Mouse (Mus musculus): Measurements from ENCODE around the gene Ipo9.

Gene Ipo9

GRCm38 (mm10) chr1:135368245-135368644 lies 62.1 kb downstream of the Ipo9 start:
- CTCF ChIA-PET = no interaction called here

- CTCF ChIA-PET = no interaction called here
Observed at GRCm38 (mm10) chr1:135367595-135367994, 62.7 kb downstream of the Ipo9 start.

GRCm38 (mm10) chr1:135367005-135367404 lies 63.3 kb downstream of the Ipo9 start:
- CTCF ChIA-PET = no interaction called here

- CTCF ChIA-PET = no interaction called here
Observed at GRCm38 (mm10) chr1:135366380-135366779, 63.9 kb downstream of the Ipo9 start.

- CTCF ChIA-PET = no interaction called here
Observed at GRCm38 (mm10) chr1:135363446-135363845, 66.9 kb downstream of the Ipo9 start.

- CTCF ChIA-PET = no interaction called here
Observed at GRCm38 (mm10) chr1:135362115-135362514, 68.2 kb downstream of the Ipo9 start.

DNA sequence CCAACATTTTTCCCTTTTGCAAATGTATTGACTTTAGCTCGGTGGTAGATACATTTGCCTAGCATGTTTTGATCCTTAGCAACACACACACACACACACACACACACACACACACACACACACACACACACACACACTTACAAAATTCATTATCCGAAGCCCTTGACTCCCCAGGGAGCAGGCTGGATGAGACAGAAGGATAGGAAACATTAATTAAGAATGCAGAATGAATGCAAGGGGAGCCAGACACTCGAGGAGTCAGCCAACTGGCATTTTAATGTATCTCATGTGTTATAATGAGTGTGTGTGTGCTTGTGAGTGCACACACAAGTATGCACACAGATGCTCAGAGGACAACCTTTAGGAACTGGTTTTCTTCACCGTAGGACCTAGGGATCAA lies 68.8 kb downstream of the Ipo9 start:
- CTCF ChIA-PET = no interaction called here

DNA sequence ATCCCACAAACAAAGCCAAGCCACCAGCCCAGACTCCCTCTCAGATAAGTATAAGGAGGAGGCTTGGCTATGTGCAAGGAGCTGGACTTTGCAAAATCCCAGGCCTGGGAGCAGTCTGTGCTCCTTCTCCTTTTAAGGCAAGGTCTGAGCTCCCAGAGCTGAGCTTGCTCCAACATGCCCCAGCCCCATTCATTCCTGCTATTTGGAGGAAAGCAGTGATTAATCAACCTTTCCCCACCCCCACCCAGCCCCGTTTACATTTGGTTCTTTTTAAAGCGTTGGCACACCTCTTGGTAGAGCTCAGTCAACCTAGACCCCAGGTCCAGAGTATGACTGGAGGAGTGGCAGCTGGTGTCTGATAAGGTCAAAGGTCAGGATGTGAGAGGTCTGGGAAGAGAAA lies 71.2 kb downstream of the Ipo9 start:
- CTCF ChIA-PET = interaction anchor here (0.6 kb wide), 1 partner anchor 1628 kb away, joined by 4 read pairs; no protein-coding TSS in a partner anchor

DNA sequence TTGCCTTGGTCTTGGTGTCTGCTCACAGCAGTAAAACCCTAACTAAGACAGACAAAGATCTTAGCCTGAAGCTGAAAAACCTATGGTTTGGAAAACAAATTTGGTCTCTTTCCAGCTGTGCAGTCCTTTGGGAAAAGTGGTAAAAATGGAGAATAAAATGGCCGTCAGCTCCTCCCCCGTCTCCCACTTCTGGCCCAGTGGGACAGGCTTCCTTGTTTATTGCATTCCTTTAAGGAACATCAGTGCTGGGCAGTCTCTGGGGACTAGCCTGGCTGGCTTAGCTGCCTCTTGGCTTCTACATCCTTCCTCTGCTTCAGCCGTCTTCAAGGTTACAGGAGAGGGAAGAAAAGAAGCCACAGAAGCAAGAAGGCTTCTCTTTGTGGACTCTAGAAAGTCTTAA lies 78.3 kb downstream of the Ipo9 start:
- CTCF ChIA-PET = no interaction called here

DNA sequence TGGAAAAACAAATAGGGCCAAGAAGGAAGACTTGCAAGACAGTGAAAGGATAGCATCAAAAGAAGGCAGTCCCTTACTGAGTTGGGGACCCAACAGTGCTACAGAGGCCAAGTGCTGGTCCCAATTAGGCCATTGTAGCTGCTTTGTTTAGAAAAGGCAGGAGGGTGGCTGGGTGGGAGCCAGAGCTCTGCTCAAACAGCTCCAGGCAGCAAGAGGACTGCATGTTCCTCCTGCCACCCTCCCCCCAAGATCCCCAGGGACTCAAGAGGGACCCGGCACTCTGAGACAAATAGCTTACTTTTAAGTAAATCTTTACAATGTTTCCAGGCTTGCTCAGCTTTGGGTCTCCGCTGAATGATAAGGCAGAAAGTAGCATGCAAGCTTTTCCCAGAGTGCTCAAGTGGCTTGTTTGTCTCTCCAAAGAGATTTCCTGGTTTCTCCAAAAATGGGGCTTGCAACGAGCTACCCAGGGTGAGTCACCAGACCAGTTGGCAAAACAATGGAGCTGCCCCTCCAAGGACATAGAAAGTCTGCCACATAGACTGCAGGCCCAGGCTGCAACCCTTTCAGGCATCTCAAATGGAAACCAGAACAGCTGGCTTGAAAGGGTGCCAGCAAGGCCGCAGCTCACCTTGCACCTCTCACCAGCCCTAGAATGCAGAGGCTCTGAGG lies 82.7 kb downstream of the Ipo9 start:
- CTCF ChIA-PET = interaction anchor here (0.7 kb wide), 1 partner anchor 583 kb away, joined by 15 read pairs; no protein-coding TSS in a partner anchor

DNA sequence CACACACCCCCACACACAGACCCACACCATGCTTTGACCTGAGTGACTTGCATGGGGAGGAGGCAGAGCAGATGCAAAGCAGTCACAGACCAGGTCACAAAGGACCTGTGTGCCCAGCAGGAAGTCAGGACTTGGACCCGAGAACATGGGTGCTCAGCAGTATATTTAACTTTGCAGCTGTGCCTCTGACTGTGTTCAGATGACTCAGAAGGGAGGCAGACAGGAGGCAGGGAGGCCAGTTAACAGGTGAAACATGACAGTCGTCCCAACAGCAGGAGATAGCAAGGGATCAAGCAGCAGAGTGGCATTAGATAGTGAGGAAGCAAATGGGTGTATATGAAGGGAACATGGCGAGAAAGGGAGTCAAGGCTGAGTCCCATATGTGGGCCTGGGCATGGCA lies 83.4 kb downstream of the Ipo9 start:
- CTCF ChIA-PET = no interaction called here

DNA sequence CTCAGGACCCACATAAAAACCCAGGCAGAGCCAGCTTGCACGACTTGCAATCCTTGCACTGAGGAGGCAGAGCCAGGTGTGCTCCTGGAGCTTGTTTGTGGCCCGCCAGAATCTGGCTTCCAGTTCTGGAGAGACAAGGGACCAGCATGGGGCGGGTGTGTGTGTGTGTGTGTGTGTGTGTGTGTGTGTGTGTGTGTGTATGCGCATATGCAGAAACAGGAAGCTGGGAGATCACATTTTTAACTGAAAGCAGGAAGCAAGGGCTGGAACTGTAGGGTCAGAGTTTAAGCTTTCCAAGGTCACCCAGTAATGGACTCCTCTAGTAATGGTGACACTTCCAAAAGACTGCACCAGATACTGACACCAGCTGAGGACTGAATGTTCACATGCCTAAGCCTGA lies 86.3 kb downstream of the Ipo9 start:
- CTCF ChIA-PET = interaction anchor here (0.6 kb wide), 1 partner anchor 143 kb away, joined by 3 read pairs; no protein-coding TSS in a partner anchor

DNA sequence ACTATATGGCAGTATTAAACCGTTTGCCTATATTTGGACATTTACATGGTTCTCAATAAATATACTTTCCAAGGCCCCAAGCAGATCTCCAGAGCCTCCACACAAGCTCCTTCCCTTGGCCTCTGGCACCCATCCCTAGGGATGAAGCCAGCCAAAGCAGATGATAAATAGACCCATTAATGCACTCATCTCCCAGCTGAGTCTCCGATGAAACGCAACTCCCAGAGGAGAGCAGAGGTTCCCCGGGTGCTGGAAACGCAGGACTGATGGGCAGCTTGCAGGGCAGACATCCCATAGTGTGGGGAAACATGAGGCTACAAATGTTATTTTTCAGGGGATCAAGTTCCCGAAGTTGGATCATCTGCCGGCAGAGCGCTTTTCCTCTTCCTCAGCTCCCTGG lies 88.4 kb downstream of the Ipo9 start:
- CTCF ChIA-PET = no interaction called here
